Mouse (Mus musculus) testis, adult 2 months (tissue): ENCODE measurements around the gene Gm45140.

Experiments
- CTCF ChIP-seq: fragments of 200-500 bp; IDR thresholded peaks from 2 replicates; pipeline ENCODE4 v1.5.1; 2012; ENCODE audit warnings: low read depth, mild to moderate bottlenecking, inconsistent platforms, low read length, moderate library complexity; ENCODE audit not compliant: control insufficient read depth, insufficient read depth, insufficient replicate concordance
- POLR2A ChIP-seq: fragments of 200-500 bp; IDR thresholded peaks from 2 replicates; pipeline ENCODE4 v1.6.1; 2012; ENCODE audit warnings: low read depth, mild to moderate bottlenecking, inconsistent platforms, low read length, moderate library complexity; ENCODE audit not compliant: control insufficient read depth

GRCm38 (mm10) chr6:87750184-87750910 lies 85.2 kb downstream of the Gm45140 start:
- no peak for TF ChIP-seq CTCF
- TF ChIP-seq POLR2A: no peak
